7 mouse cellular contexts compared by ENCODE assay signal in genomic region chr7:25709961-25710360, GRCm38 (mm10). TPM values are rescaled to one million over a fixed set of nuclear protein-coding genes. Genes with fewer than 3 reads are reported as not detected.
DNase-seq lines count a peak whose midpoint lies in the region; ATAC-seq lines count a peak whose summit lies in the region.

No protein-coding gene starts in this region.

- peaks cover 44% of the 10 kb centered on the region for H3K4me1 ChIP-seq in embryonic facial prominence, embryonic 15.5 days
- H3K4me1 ChIP-seq in hindbrain, embryonic 12.5 days = peaks cover 37% of the 10 kb centered on the region

- H3K27ac ChIP-seq in embryonic facial prominence, embryonic 15.5 days (replicated peaks) = peak overlapping the region; percentile 63; the same call in 1 of the 2 replicates
- H3K27ac ChIP-seq in hindbrain, embryonic 12.5 days = no peak overlapping the region

- no peaks in the 10 kb centered on the region for H3K27me3 ChIP-seq in embryonic facial prominence, embryonic 15.5 days
- H3K27me3 ChIP-seq in hindbrain, embryonic 12.5 days = 0 out of 2 replicates have a peak, but pooled peaks cover 4% of the 10 kb centered on the region

- peak; percentile 81 for DNase-seq in layer of hippocampus, adult 9-11 months
- DNase-seq in layer of hippocampus, adult 8-10 months (ENCODE audit: low spot score in 2 of 2) = no peak
- DNase-seq in lung, postnatal 36 days = peak; percentile 61
- no peak for DNase-seq in urinary bladder, postnatal 36 days (ENCODE audit: low spot score in 2 of 2)
- DNase-seq in cerebellum, adult 11 months = no peak

- peaks cover 30% of the 10 kb centered on the region for H3K36me3 ChIP-seq in embryonic facial prominence, embryonic 15.5 days
- H3K36me3 ChIP-seq in hindbrain, embryonic 12.5 days = peaks cover 29% of the 10 kb centered on the region

- peak overlapping the region; percentile 36; the same call in 1 of the 2 replicates for H3K4me2 ChIP-seq in embryonic facial prominence, embryonic 15.5 days (replicated peaks)
- peak overlapping the region; percentile 24 for H3K4me2 ChIP-seq in hindbrain, embryonic 12.5 days (replicated peaks)

- 0 out of 2 replicates have a peak overlapping the region, but pooled peaks have one; percentile 4 for H3K9ac ChIP-seq in embryonic facial prominence, embryonic 15.5 days
- H3K9ac ChIP-seq in hindbrain, embryonic 12.5 days = peak overlapping the region; percentile 49; the same call in 1 of the 2 replicates

- H3K4me3 ChIP-seq in embryonic facial prominence, embryonic 15.5 days (replicated peaks) = no peak overlapping the region
- no peak overlapping the region for H3K4me3 ChIP-seq in hindbrain, embryonic 12.5 days

- 10% methylated on average over 12 of the region's 12 CpGs for WGBS in embryonic facial prominence, embryonic 15.5 days
- 24% methylated on average over 12 of the region's 12 CpGs for WGBS in hindbrain, embryonic 12.5 days

- peak; percentile 25; the same call in 1 of the 2 replicates for ATAC-seq in embryonic facial prominence, embryonic 15.5 days (ENCODE audit: insufficient number of reproducible peaks, low FRiP score, low TSS enrichment, low read depth)
- no peak for ATAC-seq in hindbrain, embryonic 12.5 days (ENCODE audit: low FRiP score)

- no peaks in the 10 kb centered on the region for H3K9me3 ChIP-seq in embryonic facial prominence, embryonic 15.5 days (replicated peaks)
- H3K9me3 ChIP-seq in hindbrain, embryonic 12.5 days (replicated peaks) = no peaks in the 10 kb centered on the region

RNA-seq across cellular contexts. Expression of gene Ccdc97, which starts 8.9 kb away (rescaled TPM):
- 10 to 100 TPM; 60.6 to 64.6 (median 62.8) TPM for total RNA-seq in layer of hippocampus, adult 8-10 months (2022)
- polyA plus RNA-seq in embryonic facial prominence, embryonic 15.5 days (2015; fragmentation: Nextera tagmentation; extraction: Ambion mirVana) = 25.2 and 32.8 TPM in 2 replicates
- polyA plus RNA-seq in hindbrain, embryonic 12.5 days (2016; fragmentation: Nextera tagmentation; extraction: Ambion mirVana) = 32.8 and 36.0 TPM in 2 replicates

RNA-seq across cellular contexts. Expression of gene Tgfb1, which starts 23.2 kb away (rescaled TPM):
- 10 to 100 TPM in 2 of 4 experiments, 1 to 10 TPM in 2; 7.2 to 26.4 (median 15.7) TPM for total RNA-seq in layer of hippocampus, adult 8-10 months (2022)
- 4.3 and 4.8 TPM in 2 replicates for polyA plus RNA-seq in embryonic facial prominence, embryonic 15.5 days (2015; fragmentation: Nextera tagmentation; extraction: Ambion mirVana)
- 1.6 and 1.8 TPM in 2 replicates for polyA plus RNA-seq in hindbrain, embryonic 12.5 days (2016; fragmentation: Nextera tagmentation; extraction: Ambion mirVana)

RNA-seq across cellular contexts. Expression of gene B9d2, which starts 29.4 kb away (rescaled TPM):
- total RNA-seq in layer of hippocampus, adult 8-10 months (2022) = 10 to 100 TPM; 21.0 to 23.9 (median 21.8) TPM
- polyA plus RNA-seq in embryonic facial prominence, embryonic 15.5 days (2015; fragmentation: Nextera tagmentation; extraction: Ambion mirVana) = 29.0 and 31.3 TPM in 2 replicates
- 25.9 and 30.8 TPM in 2 replicates for polyA plus RNA-seq in hindbrain, embryonic 12.5 days (2016; fragmentation: Nextera tagmentation; extraction: Ambion mirVana)

RNA-seq across cellular contexts. Expression of gene Tmem91, which starts 35.0 kb away (rescaled TPM):
- 10 to 100 TPM; 10.8 to 16.2 (median 15.1) TPM for total RNA-seq in layer of hippocampus, adult 8-10 months (2022)
- polyA plus RNA-seq in embryonic facial prominence, embryonic 15.5 days (2015; fragmentation: Nextera tagmentation; extraction: Ambion mirVana) = 3.2 and 3.4 TPM in 2 replicates
- 3.5 and 4.6 TPM in 2 replicates for polyA plus RNA-seq in hindbrain, embryonic 12.5 days (2016; fragmentation: Nextera tagmentation; extraction: Ambion mirVana)

RNA-seq across cellular contexts. Expression of gene Hnrnpul1, which starts 44.6 kb away (rescaled TPM):
- total RNA-seq in layer of hippocampus, adult 8-10 months (2022) = 100 to 1,000 TPM in 3 of 4 experiments, 10 to 100 TPM in 1; 99.7 to 117 (median 108) TPM
- polyA plus RNA-seq in embryonic facial prominence, embryonic 15.5 days (2015; fragmentation: Nextera tagmentation; extraction: Ambion mirVana) = 56.8 and 61.0 TPM in 2 replicates
- polyA plus RNA-seq in hindbrain, embryonic 12.5 days (2016; fragmentation: Nextera tagmentation; extraction: Ambion mirVana) = 68.6 and 76.6 TPM in 2 replicates

Comparison
In these comparisons a context has a peak if more than half of its experiments do, and no peak if none do; other contexts are left out.
1. DNase-seq: peak in layer of hippocampus, adult 9-11 months (single experiment) and lung, postnatal 36 days (single experiment); none in layer of hippocampus, adult 8-10 months (0 of 2), urinary bladder, postnatal 36 days (0 of 2) and cerebellum, adult 11 months (single experiment).